Mouse (Mus musculus): ENCODE results near the gene Zfp128. TPM values are rescaled to one million over a fixed set of nuclear protein-coding genes. Genes with fewer than 3 reads are reported as not detected.
"Not testable (repeated sequence)": the region's sequence is repeated elsewhere in the genome, so short reads cannot be mapped to it uniquely, and the experiment has no call there.

Zfp128 gene
- polyA plus RNA-seq, 1 experiment from 2014 or later, result 3.6 TPM

GRCm38 (mm10) chr7:12927693-12928589 lies 47.0 kb downstream of the Zfp128 start:
- peak; percentile 43 for ATAC-seq (replicated peaks; ENCODE audit: insufficient number of reproducible peaks, low FRiP score, low TSS enrichment)
- Histone ChIP-seq H3K4me3 (ENCODE audit: low read depth, low read length) (peak overlapping the region; percentile 47), H3K27ac (ENCODE audit: low read depth, low read length) (no peak overlapping the region), H3K4me2 (peak overlapping the region; percentile 90), H3K27me3 (ENCODE audit: control insufficient read depth, insufficient read depth, low read length) (peaks cover 3% of the 10 kb centered on the region; the same call in 1 of the 2 replicates), H3K9ac (ENCODE audit: low read depth, low read length) (peak overlapping the region; percentile 75), H3K36me3 (ENCODE audit: control insufficient read depth, insufficient read depth, low read length) (peaks cover 31% of the 10 kb centered on the region), H3K4me1 (ENCODE audit: control insufficient read depth, insufficient read depth, low read length) (peaks cover 7% of the 10 kb centered on the region; the same call in 1 of the 2 replicates), H3K9me3 (replicated peaks; ENCODE audit: control insufficient read depth, low read length) (no peaks in the 10 kb centered on the region)
- WGBS (ENCODE audit: insufficient replicate concordance), result 3% methylated on average over 63 of the region's 65 CpGs

- Histone ChIP-seq H3K4me1 (ENCODE audit: control insufficient read depth, insufficient read depth, low read length) (no peaks in the 10 kb centered on the region), H3K9ac (ENCODE audit: low read depth, low read length) (no peak overlapping the region), H3K27ac (ENCODE audit: low read depth, low read length) (no peak overlapping the region), H3K4me2 (no peak overlapping the region), H3K27me3 (ENCODE audit: control insufficient read depth, insufficient read depth, low read length) (peaks cover under 1% of the 10 kb centered on the region; the same call in 1 of the 2 replicates), H3K4me3 (ENCODE audit: low read depth, low read length) (no peak overlapping the region), H3K9me3 (replicated peaks; ENCODE audit: control insufficient read depth, low read length) (no peaks in the 10 kb centered on the region), H3K36me3 (ENCODE audit: control insufficient read depth, insufficient read depth, low read length) (no peaks in the 10 kb centered on the region)
- no peak for ATAC-seq (replicated peaks; ENCODE audit: insufficient number of reproducible peaks, low FRiP score, low TSS enrichment)
- WGBS (ENCODE audit: insufficient replicate concordance), result 77% methylated on average over 4 of the region's 4 CpGs
These were observed 52.7 kb downstream of the Zfp128 start for GRCm38 (mm10) chr7:12933615-12934140.

- H3K27me3 ChIP-seq (ENCODE audit: control insufficient read depth, insufficient read depth, low read length), result no peaks in the 10 kb centered on the region
- no peak overlapping the region for H3K4me3 ChIP-seq (ENCODE audit: low read depth, low read length)
- no peak overlapping the region for H3K27ac ChIP-seq (ENCODE audit: low read depth, low read length)
- H3K9me3 ChIP-seq (replicated peaks; ENCODE audit: control insufficient read depth, low read length), result no peaks in the 10 kb centered on the region
- 57% methylated on average over 3 of the region's 3 CpGs for WGBS (ENCODE audit: insufficient replicate concordance)
- ATAC-seq (replicated peaks; ENCODE audit: insufficient number of reproducible peaks, low FRiP score, low TSS enrichment), result no peak
- no peak overlapping the region for H3K4me2 ChIP-seq
- H3K4me1 ChIP-seq (ENCODE audit: control insufficient read depth, insufficient read depth, low read length), result no peaks in the 10 kb centered on the region
- no peak overlapping the region for H3K9ac ChIP-seq (ENCODE audit: low read depth, low read length)
- no peaks in the 10 kb centered on the region for H3K36me3 ChIP-seq (ENCODE audit: control insufficient read depth, insufficient read depth, low read length)
These were observed 53.8 kb downstream of the Zfp128 start for GRCm38 (mm10) chr7:12934808-12935207.

- WGBS (ENCODE audit: insufficient replicate concordance), result 74% methylated on average over 4 of the region's 4 CpGs
- H3K4me1 ChIP-seq (ENCODE audit: control insufficient read depth, insufficient read depth, low read length); H3K9me3 ChIP-seq (replicated peaks; ENCODE audit: control insufficient read depth, low read length); H3K9ac ChIP-seq (ENCODE audit: low read depth, low read length); H3K4me3 ChIP-seq (ENCODE audit: low read depth, low read length); H3K36me3 ChIP-seq (ENCODE audit: control insufficient read depth, insufficient read depth, low read length); H3K27ac ChIP-seq (ENCODE audit: low read depth, low read length); H3K4me2 ChIP-seq; ATAC-seq (replicated peaks; ENCODE audit: insufficient number of reproducible peaks, low FRiP score, low TSS enrichment); H3K27me3 ChIP-seq (ENCODE audit: control insufficient read depth, insufficient read depth, low read length): not testable (repeated sequence)
These were observed 56.4 kb downstream of the Zfp128 start for GRCm38 (mm10) chr7:12937254-12937803.

GRCm38 (mm10) chr7:12940599-12940998 lies 59.6 kb downstream of the Zfp128 start:
- H3K27me3 ChIP-seq (ENCODE audit: control insufficient read depth, insufficient read depth, low read length), result no peaks in the 10 kb centered on the region
- H3K4me2 ChIP-seq, result no peak overlapping the region
- H3K27ac ChIP-seq (ENCODE audit: low read depth, low read length), result no peak overlapping the region
- no peak overlapping the region for H3K9ac ChIP-seq (ENCODE audit: low read depth, low read length)
- no peaks in the 10 kb centered on the region for H3K4me1 ChIP-seq (ENCODE audit: control insufficient read depth, insufficient read depth, low read length)
- 82% methylated on average over 4 of the region's 4 CpGs for WGBS (ENCODE audit: insufficient replicate concordance)
- ATAC-seq (replicated peaks; ENCODE audit: insufficient number of reproducible peaks, low FRiP score, low TSS enrichment), result no peak
- no peak overlapping the region for H3K4me3 ChIP-seq (ENCODE audit: low read depth, low read length)
- H3K36me3 ChIP-seq (ENCODE audit: control insufficient read depth, insufficient read depth, low read length), result no peaks in the 10 kb centered on the region
- H3K9me3 ChIP-seq (replicated peaks; ENCODE audit: control insufficient read depth, low read length), result no peaks in the 10 kb centered on the region

Other genes with a start within 250 kb of the Zfp128 start
- gene Vmn2r54, start 240.9 kb upstream of the Zfp128 start, polyA plus RNA-seq (2014; fragmentation: Nextera tagmentation; extraction: Ambion mirVana), result not detected in 2 replicates
- gene Vmn2r55, start 196.2 kb upstream of the Zfp128 start, polyA plus RNA-seq (2014; fragmentation: Nextera tagmentation; extraction: Ambion mirVana), result not detected in 2 replicates
- not detected in 2 replicates for gene Vmn2r56, start 146.2 kb upstream of the Zfp128 start, polyA plus RNA-seq (2014; fragmentation: Nextera tagmentation; extraction: Ambion mirVana)
- gene Zscan18, start 77.5 kb upstream of the Zfp128 start, polyA plus RNA-seq (2014; fragmentation: Nextera tagmentation; extraction: Ambion mirVana), result 8.5 and 9.1 TPM in 2 replicates
- gene Zfp329, start 62.3 kb upstream of the Zfp128 start, polyA plus RNA-seq (2014; fragmentation: Nextera tagmentation; extraction: Ambion mirVana), result 12.4 and 13.4 TPM in 2 replicates
- 21.6 and 25.6 TPM in 2 replicates for gene Zfp110, start 46.4 kb upstream of the Zfp128 start, polyA plus RNA-seq (2014; fragmentation: Nextera tagmentation; extraction: Ambion mirVana)
- 14.5 and 17.0 TPM in 2 replicates for gene Zscan22, start 16.6 kb downstream of the Zfp128 start, polyA plus RNA-seq (2014; fragmentation: Nextera tagmentation; extraction: Ambion mirVana)
- gene Rps5, start 41.1 kb downstream of the Zfp128 start, polyA plus RNA-seq (2014; fragmentation: Nextera tagmentation; extraction: Ambion mirVana), result 659 and 704 TPM in 2 replicates
- gene Rnf225, start 46.2 kb downstream of the Zfp128 start, polyA plus RNA-seq (2014; fragmentation: Nextera tagmentation; extraction: Ambion mirVana), result 0.53 and 0.65 TPM in 2 replicates
- gene Zfp324, start 84.7 kb downstream of the Zfp128 start, polyA plus RNA-seq (2014; fragmentation: Nextera tagmentation; extraction: Ambion mirVana), result 6.8 and 7.1 TPM in 2 replicates
- gene Zfp446, start 96.7 kb downstream of the Zfp128 start, polyA plus RNA-seq (2014; fragmentation: Nextera tagmentation; extraction: Ambion mirVana), result 4.3 and 5.5 TPM in 2 replicates
- gene Slc27a5, start 117.0 kb downstream of the Zfp128 start, polyA plus RNA-seq (2014; fragmentation: Nextera tagmentation; extraction: Ambion mirVana), result not detected in 2 replicates
- 252 and 256 TPM in 2 replicates for gene Trim28, start 117.9 kb downstream of the Zfp128 start, polyA plus RNA-seq (2014; fragmentation: Nextera tagmentation; extraction: Ambion mirVana)
- gene Zbtb45, start 128.9 kb downstream of the Zfp128 start, polyA plus RNA-seq (2014; fragmentation: Nextera tagmentation; extraction: Ambion mirVana), result 13.6 and 16.0 TPM in 2 replicates
- gene Chmp2a, start 153.6 kb downstream of the Zfp128 start, polyA plus RNA-seq (2014; fragmentation: Nextera tagmentation; extraction: Ambion mirVana), result 148 and 149 TPM in 2 replicates
- 172 and 174 TPM in 2 replicates for gene Ube2m, start 157.1 kb downstream of the Zfp128 start, polyA plus RNA-seq (2014; fragmentation: Nextera tagmentation; extraction: Ambion mirVana)
- gene Mzf1, start 173.6 kb downstream of the Zfp128 start, polyA plus RNA-seq (2014; fragmentation: Nextera tagmentation; extraction: Ambion mirVana), result 1.5 and 1.7 TPM in 2 replicates
- gene Vmn1r85, start 214.0 kb downstream of the Zfp128 start, polyA plus RNA-seq (2014; fragmentation: Nextera tagmentation; extraction: Ambion mirVana), result not detected in 2 replicates
- gene Vmn1r86, start 238.7 kb downstream of the Zfp128 start, polyA plus RNA-seq (2014; fragmentation: Nextera tagmentation; extraction: Ambion mirVana), result not detected in 2 replicates

All from heart, embryonic 11.5 days (tissue).